Mouse (Mus musculus) neural tube, embryonic 11.5 days (tissue): ENCODE data around the gene Btbd18. TPM values are rescaled to one million over a fixed set of nuclear protein-coding genes. Genes with fewer than 3 reads are reported as not detected.

Source experiments
- ATAC-seq: fragments of 200-750 bp; cut with Nextera tagmentation; 2 replicates; pipeline ENCODE4 v1.8.0; 2017; ENCODE audit warnings: moderate number of reproducible peaks, mild to moderate bottlenecking, moderate TSS enrichment, moderate library complexity; ENCODE audit not compliant: insufficient read depth, low FRiP score, low TSS enrichment
- DNase-seq: peaks from one replicate; pipeline ENCODE4 v3.0.0-alpha.2; 2015; ENCODE audit warnings: low spot score
- H3K27ac ChIP-seq: fragments of 300-500 bp; sonication (generic); 2 replicates; pipeline ENCODE4 v1.5.1; 2014; ENCODE audit warnings: low read depth, mild to moderate bottlenecking, low read length
- H3K27me3 ChIP-seq: fragments of 300-500 bp; sonication (generic); 2 replicates; pipeline ENCODE4 v1.6.1; 2014; ENCODE audit warnings: mild to moderate bottlenecking, low read length, mixed read lengths; ENCODE audit not compliant: control insufficient read depth, insufficient read depth
- H3K36me3 ChIP-seq: fragments of 300-500 bp; sonication (generic); 2 replicates; pipeline ENCODE4 v1.6.1; 2014; ENCODE audit warnings: mild to moderate bottlenecking, low read length, moderate library complexity, mixed read lengths; ENCODE audit not compliant: control insufficient read depth, insufficient read depth
- H3K4me1 ChIP-seq: fragments of 300-500 bp; sonication (generic); 2 replicates; pipeline ENCODE4 v1.6.1; 2014; ENCODE audit warnings: low read length, mixed read lengths; ENCODE audit not compliant: control insufficient read depth, insufficient read depth
- H3K4me2 ChIP-seq: fragments of 300-500 bp; sonication (generic); 2 replicates; pipeline ENCODE4 v1.6.1; 2014; ENCODE audit warnings: low read depth, mild to moderate bottlenecking, moderate library complexity
- H3K4me3 ChIP-seq: fragments of 300-500 bp; sonication (generic); 2 replicates; pipeline ENCODE4 v1.5.1; 2014; ENCODE audit warnings: low read depth, low read length
- H3K9ac ChIP-seq: fragments of 300-500 bp; sonication (generic); 2 replicates; pipeline ENCODE4 v1.6.1; 2014; ENCODE audit warnings: mild to moderate bottlenecking, low read length
- H3K9me3 ChIP-seq: fragments of 300-500 bp; sonication (generic); 2 replicates; pipeline ENCODE4 v1.6.1; 2016; ENCODE audit warnings: low read length; ENCODE audit not compliant: control insufficient read depth
- WGBS: fragments of 180-500 bp; shearing (Covaris S2); extraction: QIAGEN DNeasy Blood & Tissue Kit; methylation state at CpG from one replicate; pipeline ENCODE4 v1.1.7; 2014; 5-methylcytosine and 5-hydroxymethylcytosine counted together
- polyA plus RNA-seq: library from polyadenylated mRNA; unstranded; fragments of >200 nt; fragmentation: Nextera tagmentation; extraction: Ambion mirVana; gene quantifications from 2 replicates; pipeline ENCODE4 v1.2.1, GENCODE M21; 2014

Gene Btbd18
- polyA plus RNA-seq, 1 experiment from 2014 or later: 0.21 TPM

DNA sequence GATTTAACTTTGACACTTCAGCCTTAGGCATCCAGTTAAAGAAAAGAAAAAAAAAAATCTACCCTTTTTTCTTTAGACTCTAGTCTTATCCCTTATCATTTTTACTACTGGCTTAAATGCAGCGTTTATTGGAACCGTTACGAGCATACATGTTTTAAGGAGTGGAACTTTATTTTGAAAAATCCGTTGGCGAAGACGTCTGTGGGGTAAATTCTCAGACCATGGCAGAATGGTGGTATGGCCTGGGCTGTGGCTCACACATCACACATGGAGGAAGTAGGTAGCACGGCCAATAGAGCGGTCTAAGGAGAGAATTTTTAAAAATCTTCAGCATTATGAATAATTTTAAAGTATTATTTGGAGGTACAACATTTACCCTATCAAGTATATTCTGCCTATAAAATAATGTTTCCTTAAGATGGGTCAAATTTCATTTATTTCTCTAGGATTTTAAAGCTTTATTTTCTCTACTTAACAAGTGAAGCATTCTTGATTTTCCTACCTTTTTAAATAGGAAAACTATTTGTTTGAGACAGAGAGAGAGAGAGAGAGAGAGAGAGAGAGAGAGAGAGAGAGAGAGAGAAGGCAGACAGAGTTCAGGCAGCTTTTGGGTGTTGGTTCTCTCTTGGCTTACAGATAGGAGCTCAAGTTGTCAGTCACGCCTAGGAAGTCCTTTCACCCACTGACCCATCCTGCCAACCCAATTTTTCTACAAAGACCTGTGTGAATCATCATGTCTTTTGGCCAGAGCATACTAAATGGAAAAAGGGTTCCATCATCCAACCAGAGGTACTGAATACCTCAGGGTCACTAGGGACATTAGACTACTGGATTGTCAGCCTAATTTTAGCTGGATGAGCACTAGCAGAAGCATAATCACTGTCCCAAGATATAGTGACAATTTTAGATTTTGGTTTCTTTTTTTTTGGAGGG is 57.8 kb downstream of the Btbd18 start:
- peaks cover 14% of the 10 kb centered on the region for H3K4me1 ChIP-seq
- peak overlapping the region; percentile 87 for H3K4me3 ChIP-seq
- WGBS: 39% methylated on average over 9 of the region's 9 CpGs
- DNase-seq (no peak), ATAC-seq (no peak)
- peak overlapping the region; percentile 86; the same call in 1 of the 2 replicates for H3K27ac ChIP-seq
- H3K9ac ChIP-seq: peak overlapping the region; percentile 86
- H3K4me2 ChIP-seq: peak overlapping the region; percentile 81
- H3K36me3 ChIP-seq: no peaks in the 10 kb centered on the region
- no peaks in the 10 kb centered on the region for H3K27me3 ChIP-seq
- no peaks in the 10 kb centered on the region for H3K9me3 ChIP-seq

DNA sequence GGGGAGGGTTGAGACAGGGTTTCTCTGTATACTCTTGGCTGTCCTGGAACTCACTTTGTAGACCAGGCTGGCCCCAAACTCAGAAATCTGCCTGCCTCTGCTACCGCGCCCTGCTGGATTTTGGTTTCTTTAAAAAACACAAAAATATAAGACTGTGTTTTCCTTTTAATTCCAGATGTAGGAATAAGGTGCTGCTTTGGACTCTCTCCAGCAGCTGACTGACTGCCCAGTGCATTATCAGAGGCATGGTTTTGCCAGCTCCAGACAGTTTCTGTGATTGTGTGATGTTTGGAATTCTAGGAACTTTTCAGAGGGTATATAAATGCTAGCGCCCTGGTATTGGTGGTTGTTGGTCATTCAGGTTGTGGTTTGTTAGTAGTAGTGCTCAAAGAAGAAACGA is 58.5 kb downstream of the Btbd18 start:
- Histone ChIP-seq H3K4me1 (peaks cover 14% of the 10 kb centered on the region), H3K9ac (no peak overlapping the region), H3K4me3 (no peak overlapping the region), H3K36me3 (no peaks in the 10 kb centered on the region), H3K27me3 (no peaks in the 10 kb centered on the region), H3K9me3 (no peaks in the 10 kb centered on the region), H3K27ac (no peak overlapping the region), H3K4me2 (no peak overlapping the region)
- 93% methylated on average over 4 of the region's 4 CpGs for WGBS
- DNase-seq (no peak), ATAC-seq (no peak)

Other genes with a start within 250 kb of the Btbd18 start
- 19.4 and 21.3 TPM in 2 replicates for gene Calcrl, start 233.7 kb upstream of the Btbd18 start, polyA plus RNA-seq
- 24.5 and 27.0 TPM in 2 replicates for gene Tfpi, start 182.3 kb upstream of the Btbd18 start, polyA plus RNA-seq
- gene Ctnnd1, start 8.3 kb upstream of the Btbd18 start, polyA plus RNA-seq: 37.5 and 43.0 TPM in 2 replicates
- 378 and 404 TPM in 2 replicates for gene Selenoh, start 11.7 kb downstream of the Btbd18 start, polyA plus RNA-seq
- gene Gm28635, start 19.0 kb downstream of the Btbd18 start, polyA plus RNA-seq: not detected in 2 replicates
- gene Med19, start 19.3 kb downstream of the Btbd18 start, polyA plus RNA-seq: 59.4 and 59.6 TPM in 2 replicates
- gene Tmx2, start 20.1 kb downstream of the Btbd18 start, polyA plus RNA-seq: 180 and 189 TPM in 2 replicates
- gene Zdhhc5, start 56.1 kb downstream of the Btbd18 start, polyA plus RNA-seq: 27.4 and 27.6 TPM in 2 replicates
- gene Clp1, start 68.3 kb downstream of the Btbd18 start, polyA plus RNA-seq: 47.2 and 48.5 TPM in 2 replicates
- 10.5 and 12.9 TPM in 2 replicates for gene Ypel4, start 75.0 kb downstream of the Btbd18 start, polyA plus RNA-seq
- gene Gm19426, start 84.6 kb downstream of the Btbd18 start, polyA plus RNA-seq: 4.5 and 5.1 TPM in 2 replicates
- gene Serping1, start 116.4 kb downstream of the Btbd18 start, polyA plus RNA-seq: 30.9 and 31.9 TPM in 2 replicates
- 32.8 and 34.9 TPM in 2 replicates for gene Ube2l6, start 139.7 kb downstream of the Btbd18 start, polyA plus RNA-seq
- gene Smtnl1, start 163.6 kb downstream of the Btbd18 start, polyA plus RNA-seq: 0.29 TPM in 1 of 2 replicates, not detected in the other
- 53.3 and 56.6 TPM in 2 replicates for gene Timm10, start 167.9 kb downstream of the Btbd18 start, polyA plus RNA-seq
- gene Slc43a1, start 179.8 kb downstream of the Btbd18 start, polyA plus RNA-seq: 17.8 and 19.1 TPM in 2 replicates
- gene Rtn4rl2, start 227.6 kb downstream of the Btbd18 start, polyA plus RNA-seq: 7.2 TPM in 2 replicates